18 mouse cellular contexts compared by ENCODE assay signal in genomic region chr19:46628403-46628802, GRCm38 (mm10). TPM values are rescaled to one million over a fixed set of nuclear protein-coding genes. Genes with fewer than 3 reads are reported as not detected.
DNase-seq lines count a peak whose midpoint lies in the region; ATAC-seq lines count a peak whose summit lies in the region.
"Had no signal": no experiment of that assay in that cellular context is flagged by ENCODE, and none has a peak within 500 bp of the region (broad histone marks: within the 10 kb centered on the region; RNA-seq: fewer than 3 reads in every experiment).

No protein-coding gene starts in this region.

- peak overlapping the region; percentile 45 for H3K9ac ChIP-seq in heart, embryonic 14.5 days (ENCODE audit: low read length)
- no peak overlapping the region for H3K9ac ChIP-seq in lung, embryonic 16.5 days (ENCODE audit: low read length)
- no peak overlapping the region for H3K9ac ChIP-seq in forebrain, embryonic 15.5 days (replicated peaks)
- H3K9ac ChIP-seq: embryonic facial prominence, embryonic 13.5 days; liver, embryonic 14.5 days had no signal

- intact Hi-C loops in heart, postnatal 25 days (cut with DNase I), result no loop called here
- intact Hi-C loops in left cerebral cortex, postnatal 4 days (cut with DNase I), result no loop called here

- DNase-seq in heart, adult 11 months, result peak; percentile 96
- DNase-seq in heart, postnatal 25 days (ENCODE audit: low spot score), result no peak
- peak; percentile 90 for DNase-seq in adrenal gland, adult 8-10 months
- DNase-seq in spleen, postnatal 10 days (ENCODE audit: low spot score in 2 of 2), result no peak
- DNase-seq in left cerebral cortex, postnatal 4 days, result no peak
- DNase-seq: cerebellum, postnatal 36 days; midbrain, embryonic 14.5 days; thymus, adult 2 months had no signal

- H3K4me3 ChIP-seq in heart, embryonic 14.5 days (ENCODE audit: control insufficient read depth in 1 of 2, insufficient read depth in 1 of 2, low read depth in 1 of 2, low read length in 2 of 2), result no peak overlapping the region
- no peak overlapping the region for H3K4me3 ChIP-seq in lung, embryonic 16.5 days (ENCODE audit: low read length)
- no peak overlapping the region for H3K4me3 ChIP-seq in forebrain, embryonic 15.5 days
- H3K4me3 ChIP-seq: embryonic facial prominence, embryonic 13.5 days had no signal

- H3K27ac ChIP-seq in heart, embryonic 14.5 days (replicated peaks in 1 of 2; ENCODE audit: control insufficient read depth in 1 of 2, insufficient read depth in 1 of 2, low read depth in 2 of 2, low read length in 2 of 2), result peak overlapping the region; percentile 57 to 71
- peak overlapping the region; percentile 7; the same call in 1 of the 2 replicates for H3K27ac ChIP-seq in lung, embryonic 16.5 days (ENCODE audit: low read length)
- H3K27ac ChIP-seq in forebrain, embryonic 15.5 days (replicated peaks), result no peak overlapping the region
- H3K27ac ChIP-seq: embryonic facial prominence, embryonic 13.5 days; liver, embryonic 14.5 days had no signal

- no peaks in the 10 kb centered on the region for H3K9me3 ChIP-seq in heart, embryonic 14.5 days (ENCODE audit: control insufficient read depth, low read length)
- no peaks in the 10 kb centered on the region for H3K9me3 ChIP-seq in lung, embryonic 16.5 days (ENCODE audit: control insufficient read depth, low read length)
- no peaks in the 10 kb centered on the region for H3K9me3 ChIP-seq in forebrain, embryonic 15.5 days
- H3K9me3 ChIP-seq: embryonic facial prominence, embryonic 13.5 days had no signal

- H3K36me3 ChIP-seq in heart, embryonic 14.5 days (ENCODE audit: control insufficient read depth, insufficient read depth, low read length), result peaks cover 27% of the 10 kb centered on the region
- no peaks in the 10 kb centered on the region; the same call in 1 of the 2 replicates for H3K36me3 ChIP-seq in lung, embryonic 16.5 days (ENCODE audit: control insufficient read depth, insufficient read depth, low read length)
- H3K36me3 ChIP-seq in forebrain, embryonic 15.5 days, result peaks cover 7% of the 10 kb centered on the region; the same call in 1 of the 2 replicates

- peaks cover 41 to 70% of the 10 kb centered on the region in 2 experiments for H3K4me1 ChIP-seq in heart, embryonic 14.5 days (ENCODE audit: control insufficient read depth in 2 of 2, insufficient read depth in 2 of 2, low read length in 2 of 2)
- H3K4me1 ChIP-seq in lung, embryonic 16.5 days (replicated peaks; ENCODE audit: control insufficient read depth, insufficient read depth, low read length), result peaks cover 41% of the 10 kb centered on the region
- peaks cover 10% of the 10 kb centered on the region for H3K4me1 ChIP-seq in forebrain, embryonic 15.5 days

- peak overlapping the region; percentile 44 for H3K4me2 ChIP-seq in heart, embryonic 14.5 days (ENCODE audit: low read length)
- no peak overlapping the region for H3K4me2 ChIP-seq in lung, embryonic 16.5 days (ENCODE audit: low read depth, low read length)
- no peak overlapping the region for H3K4me2 ChIP-seq in forebrain, embryonic 15.5 days (replicated peaks)
- H3K4me2 ChIP-seq: embryonic facial prominence, embryonic 13.5 days had no signal

- no peak for ATAC-seq in heart, embryonic 14.5 days (ENCODE audit: insufficient number of reproducible peaks, insufficient read depth, low FRiP score, low read depth)
- ATAC-seq in lung, embryonic 16.5 days (ENCODE audit: low read depth), result peak; percentile 15; the same call in 1 of the 2 replicates
- ATAC-seq in forebrain, embryonic 15.5 days (replicated peaks), result no peak
- ATAC-seq: intestine, postnatal 0 days had no signal

- no peaks in the 10 kb centered on the region for H3K27me3 ChIP-seq in heart, embryonic 14.5 days (ENCODE audit: control insufficient read depth, insufficient read depth, low read length)
- H3K27me3 ChIP-seq in lung, embryonic 16.5 days (ENCODE audit: control insufficient read depth, insufficient read depth, low read depth, low read length), result no peaks in the 10 kb centered on the region
- no peaks in the 10 kb centered on the region for H3K27me3 ChIP-seq in forebrain, embryonic 15.5 days
- H3K27me3 ChIP-seq: embryonic facial prominence, embryonic 13.5 days had no signal

- WGBS in heart, embryonic 14.5 days, result 19% methylated on average over 10 of the region's 10 CpGs
- WGBS in lung, embryonic 16.5 days, result 44% methylated on average over 10 of the region's 10 CpGs
- WGBS in forebrain, embryonic 15.5 days, result 92% methylated on average over 10 of the region's 10 CpGs

RNA-seq across cellular contexts. Expression of gene Wbp1l, which starts 29.5 kb away (rescaled TPM):
- total RNA-seq in heart, postnatal 25 days (2021), result 10 to 100 TPM; 48.5 to 54.4 TPM
- total RNA-seq in adrenal gland, adult 8-10 months (2022), result 100 to 1,000 TPM; 149 to 232 (median 189) TPM
- 48.8 and 49.3 TPM in 2 replicates for polyA plus RNA-seq in heart, embryonic 14.5 days (2014; fragmentation: Nextera tagmentation; extraction: Ambion mirVana)
- 43.9 and 44.0 TPM in 2 replicates for polyA plus RNA-seq in lung, embryonic 16.5 days (2015; fragmentation: Nextera tagmentation; extraction: Ambion mirVana)
- 10 to 100 TPM; 43.1 to 45.3 TPM for total RNA-seq in left cerebral cortex, postnatal 4 days (2021)
- 39.7 and 41.7 TPM in 2 replicates for polyA plus RNA-seq in forebrain, embryonic 15.5 days (2015; fragmentation: Nextera tagmentation; extraction: Ambion mirVana)

RNA-seq across cellular contexts. Expression of gene Cyp17a1, which starts 44.6 kb away (rescaled TPM):
- not detected for total RNA-seq in heart, postnatal 25 days (2021)
- 1 to 10 TPM; 1.7 to 3.9 (median 3.1) TPM for total RNA-seq in adrenal gland, adult 8-10 months (2022)
- 1.6 and 1.8 TPM in 2 replicates for polyA plus RNA-seq in heart, embryonic 14.5 days (2014; fragmentation: Nextera tagmentation; extraction: Ambion mirVana)
- 0.09 and 0.38 TPM in 2 replicates for polyA plus RNA-seq in lung, embryonic 16.5 days (2015; fragmentation: Nextera tagmentation; extraction: Ambion mirVana)
- total RNA-seq in left cerebral cortex, postnatal 4 days (2021), result under 1 TPM in 1 of 2 experiments, not detected in 1; 0.24 TPM
- not detected in 2 replicates for polyA plus RNA-seq in forebrain, embryonic 15.5 days (2015; fragmentation: Nextera tagmentation; extraction: Ambion mirVana)
- total RNA-seq: gastrocnemius, adult 18-20 months; left cerebral cortex, adult 18-20 months had no signal
- polyA plus RNA-seq: embryonic facial prominence, embryonic 13.5 days; forebrain, embryonic 11.5 days; intestine, postnatal 0 days; midbrain, embryonic 14.5 days; neural tube, embryonic 11.5 days had no signal

RNA-seq across cellular contexts. Expression of gene Sfxn2, which starts 55.2 kb away (rescaled TPM):
- total RNA-seq in heart, postnatal 25 days (2021), result 1 to 10 TPM; 3.1 to 4.2 TPM
- 10 to 100 TPM in 3 of 4 experiments, 1 to 10 TPM in 1; 7.0 to 16.4 (median 12.0) TPM for total RNA-seq in adrenal gland, adult 8-10 months (2022)
- 8.0 and 8.8 TPM in 2 replicates for polyA plus RNA-seq in heart, embryonic 14.5 days (2014; fragmentation: Nextera tagmentation; extraction: Ambion mirVana)
- 24.6 and 28.4 TPM in 2 replicates for polyA plus RNA-seq in lung, embryonic 16.5 days (2015; fragmentation: Nextera tagmentation; extraction: Ambion mirVana)
- 10 to 100 TPM; 12.6 to 13.7 TPM for total RNA-seq in left cerebral cortex, postnatal 4 days (2021)
- polyA plus RNA-seq in forebrain, embryonic 15.5 days (2015; fragmentation: Nextera tagmentation; extraction: Ambion mirVana), result 12.6 and 13.7 TPM in 2 replicates

RNA-seq across cellular contexts. Expression of gene Arl3, which starts 55.4 kb away (rescaled TPM):
- 10 to 100 TPM; 33.2 to 37.0 TPM for total RNA-seq in heart, postnatal 25 days (2021)
- total RNA-seq in adrenal gland, adult 8-10 months (2022), result 10 to 100 TPM; 39.0 to 81.8 (median 61.0) TPM
- 54.4 and 72.5 TPM in 2 replicates for polyA plus RNA-seq in heart, embryonic 14.5 days (2014; fragmentation: Nextera tagmentation; extraction: Ambion mirVana)
- 113 and 118 TPM in 2 replicates for polyA plus RNA-seq in lung, embryonic 16.5 days (2015; fragmentation: Nextera tagmentation; extraction: Ambion mirVana)
- 100 to 1,000 TPM; 102 to 107 TPM for total RNA-seq in left cerebral cortex, postnatal 4 days (2021)
- polyA plus RNA-seq in forebrain, embryonic 15.5 days (2015; fragmentation: Nextera tagmentation; extraction: Ambion mirVana), result 238 and 241 TPM in 2 replicates

Comparison
In these comparisons a context has a peak if more than half of its experiments do, and no peak if none do; other contexts are left out.
1. DNase-seq: peak in heart, adult 11 months (single experiment) and adrenal gland, adult 8-10 months (single experiment); none in heart, postnatal 25 days (single experiment), spleen, postnatal 10 days (0 of 2) and left cerebral cortex, postnatal 4 days (single experiment).